Mouse (Mus musculus): ENCODE data around the gene Hdac4. TPM values are rescaled to one million over a fixed set of nuclear protein-coding genes. Genes with fewer than 3 reads are reported as not detected.

Gene Hdac4
- polyA plus RNA-seq, 1 experiment from 2014 or later = 12.5 TPM

DNA sequence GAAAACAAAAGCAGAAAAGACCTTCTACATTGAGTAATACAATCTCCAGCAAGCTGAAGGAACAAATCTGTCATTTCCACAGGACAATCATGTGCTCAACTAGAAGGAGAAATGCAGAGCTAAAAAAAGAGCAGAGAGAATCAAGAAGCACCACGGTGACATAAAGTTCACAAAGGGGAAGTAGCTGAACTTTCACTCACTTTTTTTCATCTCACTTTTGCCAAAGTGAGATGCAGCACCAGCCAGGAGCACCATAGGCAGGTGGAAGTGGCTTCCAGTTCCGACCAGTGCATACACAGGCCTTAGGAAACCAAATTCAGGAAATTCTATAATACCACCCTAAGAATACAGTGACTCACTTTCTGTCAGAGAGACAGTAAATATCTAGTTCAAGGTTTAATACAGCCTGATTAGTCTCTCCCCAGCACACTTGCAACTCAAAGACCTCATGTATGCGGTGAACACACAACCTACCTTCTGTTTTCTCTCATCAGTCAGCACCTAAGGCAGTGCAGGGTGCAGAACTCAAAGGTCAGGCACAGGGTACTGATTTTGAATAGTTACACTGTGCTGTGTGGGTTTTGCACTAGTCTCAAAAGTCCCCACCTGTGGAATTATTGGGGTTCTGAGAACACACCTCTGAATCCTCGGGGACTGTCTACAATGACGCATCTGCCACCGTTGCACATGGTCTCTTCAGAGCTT lies 112.5 kb downstream of the Hdac4 start:
- ATAC-seq (replicated peaks; ENCODE audit: insufficient number of reproducible peaks, low FRiP score, low TSS enrichment) = no peak
- no peaks in the 10 kb centered on the region for H3K36me3 ChIP-seq (ENCODE audit: control insufficient read depth, insufficient read depth, low read length)
- WGBS (ENCODE audit: insufficient replicate concordance) = 50% methylated on average over 6 of the region's 6 CpGs
- H3K9me3 ChIP-seq (replicated peaks; ENCODE audit: control insufficient read depth, low read length) = no peaks in the 10 kb centered on the region
- peak overlapping the region; percentile 62 for H3K27ac ChIP-seq (ENCODE audit: low read depth, low read length)
- 0 out of 2 replicates have a peak overlapping the region, but pooled peaks have one; percentile 16 for H3K9ac ChIP-seq (ENCODE audit: low read depth, low read length)
- H3K4me2 ChIP-seq = no peak overlapping the region
- no peaks in the 10 kb centered on the region for H3K27me3 ChIP-seq (ENCODE audit: control insufficient read depth, insufficient read depth, low read length)
- H3K4me1 ChIP-seq (ENCODE audit: control insufficient read depth, insufficient read depth, low read length) = peaks cover 53% of the 10 kb centered on the region
- no peak overlapping the region for H3K4me3 ChIP-seq (ENCODE audit: low read depth, low read length)

GRCm38 (mm10) chr1:92082156-92082836 lies 113.2 kb downstream of the Hdac4 start:
- Histone ChIP-seq H3K9me3 (replicated peaks; ENCODE audit: control insufficient read depth, low read length) (no peaks in the 10 kb centered on the region), H3K4me3 (ENCODE audit: low read depth, low read length) (no peak overlapping the region), H3K36me3 (ENCODE audit: control insufficient read depth, insufficient read depth, low read length) (no peaks in the 10 kb centered on the region), H3K9ac (ENCODE audit: low read depth, low read length) (no peak overlapping the region), H3K27ac (ENCODE audit: low read depth, low read length) (no peak overlapping the region), H3K4me1 (ENCODE audit: control insufficient read depth, insufficient read depth, low read length) (peaks cover 51% of the 10 kb centered on the region), H3K27me3 (ENCODE audit: control insufficient read depth, insufficient read depth, low read length) (no peaks in the 10 kb centered on the region), H3K4me2 (no peak overlapping the region)
- no peak for ATAC-seq (replicated peaks; ENCODE audit: insufficient number of reproducible peaks, low FRiP score, low TSS enrichment)
- 85% methylated on average over 10 of the region's 10 CpGs for WGBS (ENCODE audit: insufficient replicate concordance)

DNA sequence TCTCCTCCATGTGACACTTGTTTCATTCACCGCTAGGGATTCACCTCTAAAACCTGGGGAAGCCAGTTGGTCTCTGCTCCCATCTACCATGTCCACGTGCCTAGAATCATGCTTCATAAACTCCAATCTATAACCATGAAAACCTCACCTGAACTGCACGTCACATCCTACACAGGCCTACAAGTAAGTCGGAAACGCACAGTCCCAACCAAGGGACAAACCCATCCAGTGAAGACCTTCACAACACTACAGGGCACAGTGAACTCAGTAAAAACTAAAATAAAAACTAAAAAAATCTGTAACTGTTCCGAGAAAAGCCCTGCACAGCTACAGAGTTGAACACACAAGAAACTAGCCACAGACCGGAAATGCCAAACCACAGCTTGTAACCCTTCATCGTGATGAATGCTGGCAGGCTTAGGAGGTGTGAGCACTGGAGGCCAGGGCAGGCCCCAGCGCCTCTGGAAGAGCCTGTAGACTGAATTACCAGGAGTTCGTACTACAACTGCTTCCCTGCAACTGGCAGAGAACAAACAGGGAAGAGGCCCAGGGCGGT lies 115.4 kb downstream of the Hdac4 start:
- H3K9me3 ChIP-seq (replicated peaks; ENCODE audit: control insufficient read depth, low read length) = no peaks in the 10 kb centered on the region
- H3K4me3 ChIP-seq (ENCODE audit: low read depth, low read length) = no peak overlapping the region
- H3K27ac ChIP-seq (ENCODE audit: low read depth, low read length) = no peak overlapping the region
- peaks cover 51% of the 10 kb centered on the region for H3K4me1 ChIP-seq (ENCODE audit: control insufficient read depth, insufficient read depth, low read length)
- H3K4me2 ChIP-seq = no peak overlapping the region
- H3K36me3 ChIP-seq (ENCODE audit: control insufficient read depth, insufficient read depth, low read length) = no peaks in the 10 kb centered on the region
- 0 out of 2 replicates have a peak overlapping the region, but pooled peaks have one; percentile 34 for H3K9ac ChIP-seq (ENCODE audit: low read depth, low read length)
- WGBS (ENCODE audit: insufficient replicate concordance) = 79% methylated on average over 11 of the region's 11 CpGs
- ATAC-seq (replicated peaks; ENCODE audit: insufficient number of reproducible peaks, low FRiP score, low TSS enrichment) = no peak
- no peaks in the 10 kb centered on the region for H3K27me3 ChIP-seq (ENCODE audit: control insufficient read depth, insufficient read depth, low read length)

- H3K9me3 ChIP-seq (replicated peaks; ENCODE audit: control insufficient read depth, low read length) = no peaks in the 10 kb centered on the region
- H3K9ac ChIP-seq (ENCODE audit: low read depth, low read length) = no peak overlapping the region
- 67% methylated on average over 6 of the region's 6 CpGs for WGBS (ENCODE audit: insufficient replicate concordance)
- ATAC-seq (replicated peaks; ENCODE audit: insufficient number of reproducible peaks, low FRiP score, low TSS enrichment) = no peak
- no peaks in the 10 kb centered on the region for H3K27me3 ChIP-seq (ENCODE audit: control insufficient read depth, insufficient read depth, low read length)
- H3K4me1 ChIP-seq (ENCODE audit: control insufficient read depth, insufficient read depth, low read length) = peaks cover 14% of the 10 kb centered on the region
- no peaks in the 10 kb centered on the region for H3K36me3 ChIP-seq (ENCODE audit: control insufficient read depth, insufficient read depth, low read length)
- H3K27ac ChIP-seq (ENCODE audit: low read depth, low read length) = no peak overlapping the region
- H3K4me3 ChIP-seq (ENCODE audit: low read depth, low read length) = no peak overlapping the region
- no peak overlapping the region for H3K4me2 ChIP-seq
Observed at GRCm38 (mm10) chr1:92075312-92075711, 120.2 kb downstream of the Hdac4 start.

DNA sequence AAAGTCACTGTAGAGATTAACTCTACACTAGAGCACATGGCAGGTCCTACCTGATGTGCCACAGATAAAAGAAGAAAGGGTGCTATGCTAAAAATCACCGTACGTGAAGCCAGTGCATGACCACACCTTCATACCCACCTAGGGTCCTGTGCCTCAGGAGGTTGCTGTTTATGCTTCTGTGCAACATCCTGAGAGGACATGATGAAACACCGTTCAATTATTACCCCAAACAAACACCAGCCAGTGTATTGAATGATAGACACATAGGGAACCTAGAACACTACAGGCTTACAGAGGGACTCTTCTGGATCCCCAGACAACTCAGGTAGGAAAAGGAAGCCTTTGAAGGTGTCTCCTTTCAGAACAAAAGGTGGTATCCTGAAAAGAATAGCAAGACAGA lies 120.8 kb downstream of the Hdac4 start:
- Histone ChIP-seq H3K27me3 (ENCODE audit: control insufficient read depth, insufficient read depth, low read length) (no peaks in the 10 kb centered on the region), H3K36me3 (ENCODE audit: control insufficient read depth, insufficient read depth, low read length) (no peaks in the 10 kb centered on the region), H3K4me1 (ENCODE audit: control insufficient read depth, insufficient read depth, low read length) (peaks cover 12% of the 10 kb centered on the region), H3K4me2 (no peak overlapping the region), H3K9ac (ENCODE audit: low read depth, low read length) (no peak overlapping the region), H3K9me3 (replicated peaks; ENCODE audit: control insufficient read depth, low read length) (no peaks in the 10 kb centered on the region), H3K27ac (ENCODE audit: low read depth, low read length) (no peak overlapping the region), H3K4me3 (ENCODE audit: low read depth, low read length) (no peak overlapping the region)
- ATAC-seq (replicated peaks; ENCODE audit: insufficient number of reproducible peaks, low FRiP score, low TSS enrichment) = no peak
- 86% methylated on average over 3 of the region's 3 CpGs for WGBS (ENCODE audit: insufficient replicate concordance)

DNA sequence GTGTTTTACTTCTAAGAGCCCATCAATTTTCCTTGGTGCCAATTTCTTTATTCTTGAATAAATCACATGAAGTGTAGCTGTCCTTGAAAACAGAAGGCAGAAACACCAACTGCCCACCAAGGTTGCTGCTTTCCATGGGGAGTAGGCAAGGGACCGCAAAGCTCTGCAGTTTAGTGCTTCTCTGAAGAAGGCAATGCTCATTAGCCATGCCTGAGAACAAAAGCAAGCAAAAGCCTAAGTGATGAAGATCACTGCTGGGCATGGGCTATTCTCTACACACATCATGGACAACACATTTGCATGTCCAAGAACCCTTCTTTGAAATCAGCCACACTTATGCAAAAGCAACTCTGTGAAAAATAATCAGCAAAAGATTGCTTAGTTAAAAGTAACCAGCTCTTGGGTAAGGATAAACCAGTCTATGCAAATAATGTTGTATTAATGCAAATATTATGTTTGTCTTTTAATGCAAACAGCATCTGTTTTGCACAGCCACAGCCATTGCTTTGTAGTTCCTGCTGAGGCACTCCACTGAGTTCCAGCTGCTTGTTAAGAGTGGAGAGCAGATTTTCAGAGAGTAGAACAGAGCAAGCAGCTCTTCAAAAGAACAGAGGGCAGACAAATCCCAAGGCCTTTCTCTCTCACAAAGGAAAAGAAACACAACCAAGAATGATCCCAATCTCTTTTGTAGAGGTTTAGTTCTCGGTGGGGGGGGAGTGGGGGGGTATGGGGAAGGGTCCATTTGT lies 125.4 kb downstream of the Hdac4 start:
- Histone ChIP-seq H3K9me3 (replicated peaks; ENCODE audit: control insufficient read depth, low read length) (no peaks in the 10 kb centered on the region), H3K4me2 (no peak overlapping the region), H3K4me1 (ENCODE audit: control insufficient read depth, insufficient read depth, low read length) (no peaks in the 10 kb centered on the region), H3K27ac (ENCODE audit: low read depth, low read length) (no peak overlapping the region), H3K36me3 (ENCODE audit: control insufficient read depth, insufficient read depth, low read length) (no peaks in the 10 kb centered on the region), H3K9ac (ENCODE audit: low read depth, low read length) (no peak overlapping the region), H3K4me3 (ENCODE audit: low read depth, low read length) (no peak overlapping the region), H3K27me3 (ENCODE audit: control insufficient read depth, insufficient read depth, low read length) (no peaks in the 10 kb centered on the region)
- WGBS (ENCODE audit: insufficient replicate concordance) = 75% methylated on average over 2 of the region's 2 CpGs
- ATAC-seq (replicated peaks; ENCODE audit: insufficient number of reproducible peaks, low FRiP score, low TSS enrichment) = no peak

GRCm38 (mm10) chr1:92069464-92069863 lies 126.0 kb downstream of the Hdac4 start:
- H3K36me3 ChIP-seq (ENCODE audit: control insufficient read depth, insufficient read depth, low read length) = no peaks in the 10 kb centered on the region
- no peak overlapping the region for H3K27ac ChIP-seq (ENCODE audit: low read depth, low read length)
- no peaks in the 10 kb centered on the region for H3K4me1 ChIP-seq (ENCODE audit: control insufficient read depth, insufficient read depth, low read length)
- no peak overlapping the region for H3K4me3 ChIP-seq (ENCODE audit: low read depth, low read length)
- ATAC-seq (replicated peaks; ENCODE audit: insufficient number of reproducible peaks, low FRiP score, low TSS enrichment) = no peak
- 97% methylated on average over 7 of the region's 7 CpGs for WGBS (ENCODE audit: insufficient replicate concordance)
- no peaks in the 10 kb centered on the region for H3K27me3 ChIP-seq (ENCODE audit: control insufficient read depth, insufficient read depth, low read length)
- no peak overlapping the region for H3K9ac ChIP-seq (ENCODE audit: low read depth, low read length)
- no peaks in the 10 kb centered on the region for H3K9me3 ChIP-seq (replicated peaks; ENCODE audit: control insufficient read depth, low read length)
- H3K4me2 ChIP-seq = no peak overlapping the region

GRCm38 (mm10) chr1:92064307-92064706 lies 131.2 kb downstream of the Hdac4 start:
- H3K4me1 ChIP-seq (ENCODE audit: control insufficient read depth, insufficient read depth, low read length) = peaks cover 9% of the 10 kb centered on the region
- H3K4me2 ChIP-seq = no peak overlapping the region
- H3K9ac ChIP-seq (ENCODE audit: low read depth, low read length) = no peak overlapping the region
- H3K36me3 ChIP-seq (ENCODE audit: control insufficient read depth, insufficient read depth, low read length) = no peaks in the 10 kb centered on the region
- 74% methylated on average over 5 of the region's 5 CpGs for WGBS (ENCODE audit: insufficient replicate concordance)
- H3K27me3 ChIP-seq (ENCODE audit: control insufficient read depth, insufficient read depth, low read length) = no peaks in the 10 kb centered on the region
- no peak overlapping the region for H3K4me3 ChIP-seq (ENCODE audit: low read depth, low read length)
- ATAC-seq (replicated peaks; ENCODE audit: insufficient number of reproducible peaks, low FRiP score, low TSS enrichment) = no peak
- no peaks in the 10 kb centered on the region for H3K9me3 ChIP-seq (replicated peaks; ENCODE audit: control insufficient read depth, low read length)
- no peak overlapping the region for H3K27ac ChIP-seq (ENCODE audit: low read depth, low read length)

Data from heart, embryonic 11.5 days (tissue).